Mouse (Mus musculus): ENCODE results near the gene Folh1. TPM values are rescaled to one million over a fixed set of nuclear protein-coding genes. Genes with fewer than 3 reads are reported as not detected.

The Folh1 gene
- polyA plus RNA-seq, 1 experiment from 2014 or later: not detected

DNA sequence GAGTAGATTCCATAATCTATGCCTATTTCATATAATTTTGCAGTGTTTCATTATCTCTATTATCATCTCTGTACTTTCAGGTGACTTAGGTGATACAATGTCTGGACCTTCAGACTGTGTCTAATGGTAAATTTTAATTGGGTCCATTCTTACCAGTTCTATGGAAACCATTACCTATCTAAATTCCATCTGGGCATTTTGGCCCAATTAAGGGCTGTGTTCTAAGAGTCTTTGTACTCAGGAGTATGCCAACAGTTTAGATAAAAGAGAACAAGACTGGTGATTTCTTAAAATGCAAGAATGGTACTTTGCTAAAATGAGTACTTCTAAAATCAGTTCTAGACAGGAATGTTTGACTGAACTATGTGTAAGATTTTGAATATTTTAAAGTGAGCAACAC lies 87.7 kb downstream of the Folh1 start, which contains the start of gene Olfr292:
Olfr292 (plus strand) TSS at position 301 of the 400 bp plus-strand sequence.
- Histone ChIP-seq H3K27ac (ENCODE audit: low read depth, low read length) (no peak within 1 kb of the TSS), H3K4me2 (no peak within 1 kb of the TSS), H3K4me1 (ENCODE audit: control insufficient read depth, insufficient read depth, low read length) (no peaks in the 10 kb centered on the region), H3K9me3 (replicated peaks; ENCODE audit: control insufficient read depth, low read length) (no peaks in the 10 kb centered on the region), H3K4me3 (ENCODE audit: low read depth, low read length) (no peak within 1 kb of the TSS), H3K9ac (ENCODE audit: low read depth, low read length) (no peak within 1 kb of the TSS), H3K36me3 (ENCODE audit: control insufficient read depth, insufficient read depth, low read length) (no peaks in the 10 kb centered on the region), H3K27me3 (ENCODE audit: control insufficient read depth, insufficient read depth, low read length) (no peaks in the 10 kb centered on the region)
- ATAC-seq (replicated peaks; ENCODE audit: insufficient number of reproducible peaks, low FRiP score, low TSS enrichment): no peak

Other genes starting within 250 kb of the Folh1 start
- not detected in 2 replicates for gene Olfr295, start 192.1 kb downstream of the Folh1 start, polyA plus RNA-seq (2014; fragmentation: Nextera tagmentation; extraction: Ambion mirVana)
- not detected in 2 replicates for gene Olfr294, start 159.3 kb downstream of the Folh1 start, polyA plus RNA-seq (2014; fragmentation: Nextera tagmentation; extraction: Ambion mirVana)
- gene Olfr293, start 126.9 kb downstream of the Folh1 start, polyA plus RNA-seq (2014; fragmentation: Nextera tagmentation; extraction: Ambion mirVana): not detected in 2 replicates
- not detected in 2 replicates for gene Olfr292, start 87.6 kb downstream of the Folh1 start, polyA plus RNA-seq (2014; fragmentation: Nextera tagmentation; extraction: Ambion mirVana)
- not detected in 2 replicates for gene Vmn2r77, start 19.1 kb upstream of the Folh1 start, polyA plus RNA-seq (2014; fragmentation: Nextera tagmentation; extraction: Ambion mirVana)
- gene Vmn2r78, start 139.2 kb upstream of the Folh1 start, polyA plus RNA-seq (2014; fragmentation: Nextera tagmentation; extraction: Ambion mirVana): not detected in 2 replicates
- not detected in 2 replicates for gene Vmn2r79, start 220.2 kb upstream of the Folh1 start, polyA plus RNA-seq (2014; fragmentation: Nextera tagmentation; extraction: Ambion mirVana)

Measured in heart, embryonic 11.5 days (tissue).